ENCODE assay signal across 34 mouse cellular contexts in genomic region chr1:191109907-191110306, GRCm38 (mm10). TPM values are rescaled to one million over a fixed set of nuclear protein-coding genes. Genes with fewer than 3 reads are reported as not detected.
A peak's percentile ranks its signal among the peaks of the same experiment; 100 is the strongest.
DNase-seq lines count a peak whose midpoint lies in the region; ATAC-seq and TF ChIP-seq lines count a peak whose summit lies in the region.
"Had no signal": no experiment of that assay in that cellular context is flagged by ENCODE, and none has a peak within 500 bp of the region (broad histone marks: within the 10 kb centered on the region; RNA-seq: fewer than 3 reads in every experiment).

No protein-coding gene starts in this region.

- H3K36me3 ChIP-seq in CH12.LX (replicated peaks in 1 of 2; ENCODE audit: control insufficient read depth in 1 of 2, insufficient read depth in 1 of 2, low read length in 1 of 2) = peaks cover 16 to 40% of the 10 kb centered on the region in 2 experiments
- H3K36me3 ChIP-seq: G1E; hindbrain, embryonic 10.5 days; hindbrain, embryonic 13.5 days; intestine, embryonic 15.5 days had no signal

- no peaks in the 10 kb centered on the region for H3K9me3 ChIP-seq in CH12.LX (replicated peaks; ENCODE audit: low read length)
- H3K9me3 ChIP-seq: G1E; hindbrain, embryonic 10.5 days; hindbrain, embryonic 13.5 days; intestine, embryonic 15.5 days had no signal

- no peak for TF ChIP-seq RAD21 in CH12.LX (IDR thresholded peaks at IDR 0.05; ENCODE audit: low read depth, low read length)

- in situ Hi-C loops in CH12.LX (cut with MboI; ENCODE audit: low pct_ligation_motif_present, low pct_unique_long_range_greater_than_20kb, low sequenced_read_pairs) = loop anchor here (25.0 kb wide), 1 partner anchor 702 kb away; the partner anchor contains the start of gene Nek2

- intact Hi-C loops in left cerebral cortex, postnatal 36 days (cut with DNase I) = no loop called here

- TF ChIP-seq POLR2A in CH12.LX (IDR thresholded peaks at IDR 0.05; ENCODE audit: low read depth, low read length) = no peak
- no peak for TF ChIP-seq POLR2A in cortical plate, adult 2 months (IDR thresholded peaks at IDR 0.05; ENCODE audit: extremely low read depth, insufficient read depth, low read length)

- peaks cover 33 to 59% of the 10 kb centered on the region in 2 experiments for H3K4me1 ChIP-seq in CH12.LX (ENCODE audit: control insufficient read depth in 1 of 2, insufficient read depth in 2 of 2)
- H3K4me1 ChIP-seq in cortical plate, adult 2 months (ENCODE audit: control insufficient read depth, insufficient read depth, low read length) = no peaks in the 10 kb centered on the region
- H3K4me1 ChIP-seq: hindbrain, embryonic 13.5 days had no signal

- TF ChIP-seq CTCF in CH12.LX (conservative IDR thresholded peaks at IDR 0.05 in 1 of 2, IDR thresholded peaks at IDR 0.05 in 1 of 2; ENCODE audit: low read depth in 2 of 2, low read length in 2 of 2) = no peak
- TF ChIP-seq CTCF in cortical plate, adult 2 months (IDR thresholded peaks at IDR 0.05; ENCODE audit: extremely low read depth, insufficient read depth, low read length) = no peak

- H3K4me2 ChIP-seq in CH12.LX (ENCODE audit: insufficient read depth, low read depth, poor library complexity, severe bottlenecking) = no peak overlapping the region
- H3K4me2 ChIP-seq: heart, embryonic 11.5 days; hindbrain, embryonic 13.5 days; intestine, embryonic 15.5 days had no signal

- H3K4me3 ChIP-seq in CH12.LX (replicated peaks in 1 of 3; ENCODE audit: low read depth in 2 of 3, low read length in 2 of 3, poor library complexity in 1 of 3) = no peak overlapping the region
- no peak overlapping the region for H3K4me3 ChIP-seq in cortical plate, adult 2 months (ENCODE audit: insufficient read depth, low read length)
- H3K4me3 ChIP-seq: gastrocnemius, adult 2 months; hindbrain, embryonic 10.5 days; hindbrain, embryonic 13.5 days; intestine, embryonic 15.5 days had no signal

- H3K79me2 ChIP-seq in CH12.LX (replicated peaks; ENCODE audit: control insufficient read depth, extremely low read depth, insufficient read depth, poor library complexity, severe bottlenecking) = no peaks in the 10 kb centered on the region

- dilution Hi-C loops in CH12.LX (cut with MboI; ENCODE audit: extremely low pct_ligation_motif_present, extremely low pct_unique_long_range_greater_than_20kb, low sequenced_read_pairs) = no loop called here

- H3K9ac ChIP-seq in CH12.LX (ENCODE audit: insufficient read depth, low read depth) = no peak overlapping the region
- H3K9ac ChIP-seq: forebrain, postnatal 0 days; hindbrain, embryonic 13.5 days; intestine, embryonic 15.5 days had no signal

- ATAC-seq in megakaryocyte, adult 5-6 weeks (ENCODE audit: poor library complexity, severe bottlenecking) = 0 out of 2 replicates have a peak, but pooled peaks have one; percentile 8
- ATAC-seq: forebrain, embryonic 14.5 days; forebrain, postnatal 0 days; hindbrain, embryonic 16.5 days; intestine, embryonic 15.5 days; Patski had no signal

- peak; percentile 35; the same call in 1 of the 2 replicates for TF ChIP-seq EP300 in CH12.LX (IDR thresholded peaks at IDR 0.05; ENCODE audit: low read length)

- no peaks in the 10 kb centered on the region for H3K27me3 ChIP-seq in CH12.LX (replicated peaks)
- H3K27me3 ChIP-seq: hindbrain, embryonic 13.5 days; intestine, embryonic 15.5 days; Patski had no signal

- peak; percentile 51 for DNase-seq in A20 (ENCODE audit: low read depth, low spot score)
- no peak for DNase-seq in CH12.LX (ENCODE audit: extremely low read depth)
- DNase-seq in right cerebral cortex, postnatal 25 days = no peak
- no peak for DNase-seq in right cerebral cortex, postnatal 4 days
- no peak for DNase-seq in left cerebral cortex, postnatal 36 days (ENCODE audit: low spot score in 2 of 2)
- DNase-seq: adrenal gland, postnatal 10 days; adrenal gland, postnatal 36 days; cerebellum, adult 11-12 months; cerebellum, adult 8-10 months; cerebellum, postnatal 10 days; cerebellum, postnatal 36 days; forebrain, postnatal 0 days; gastrocnemius, adult 2 months; gastrocnemius, postnatal 14 days had no signal

- H3K27ac ChIP-seq in CH12.LX (ENCODE audit: insufficient read depth, low read depth) = peak overlapping the region; percentile 76; the same call in 1 of the 2 replicates
- H3K27ac ChIP-seq in cortical plate, adult 2 months (ENCODE audit: insufficient read depth, low read length) = 0 out of 2 replicates have a peak overlapping the region, but pooled peaks have one; percentile 33
- H3K27ac ChIP-seq: gastrocnemius, adult 2 months; hindbrain, embryonic 10.5 days; hindbrain, embryonic 13.5 days; intestine, embryonic 15.5 days had no signal

TF ChIP-seq in CH12.LX, 34 proteins besides CTCF, POLR2A, EP300 and RAD21 (continues in another document):
- TF ChIP-seq BHLHE40 (IDR thresholded peaks at IDR 0.05; ENCODE audit: low read depth, low read length) = peak; percentile 44; the same call in 1 of the 2 replicates
- no peak for TF ChIP-seq CHD1 (IDR thresholded peaks at IDR 0.05; ENCODE audit: low read depth, low read length)
- no peak for TF ChIP-seq USF1 (IDR thresholded peaks at IDR 0.05; ENCODE audit: low read depth, low read length)
- TF ChIP-seq USF2 (conservative IDR thresholded peaks at IDR 0.05; ENCODE audit: low read depth, low read length) = no peak
- no peak for TF ChIP-seq HCFC1 (IDR thresholded peaks at IDR 0.05; ENCODE audit: low read depth, low read length)
- no peak for TF ChIP-seq SIN3A (IDR thresholded peaks at IDR 0.05; ENCODE audit: low read length)
- no peak for TF ChIP-seq RCOR1 (conservative IDR thresholded peaks at IDR 0.05; ENCODE audit: low read depth, low read length)
- no peak for TF ChIP-seq PAX5 (IDR thresholded peaks at IDR 0.05; ENCODE audit: low read length)
- no peak for TF ChIP-seq ELF1 (IDR thresholded peaks at IDR 0.05; ENCODE audit: low read depth, low read length)
- TF ChIP-seq ZMIZ1 (IDR thresholded peaks at IDR 0.05; ENCODE audit: low read depth, low read length) = no peak
- no peak for TF ChIP-seq ZNF384 (IDR thresholded peaks at IDR 0.05; ENCODE audit: low read depth, low read length)
- TF ChIP-seq NELFE (IDR thresholded peaks at IDR 0.05; ENCODE audit: low read depth, low read length) = no peak
- TF ChIP-seq NRF1 (IDR thresholded peaks at IDR 0.05; ENCODE audit: low read depth, low read length) = no peak
- TF ChIP-seq IRF4 (IDR thresholded peaks at IDR 0.05; ENCODE audit: low read depth, low read length) = peak; percentile 26; the same call in 1 of the 2 replicates
- no peak for TF ChIP-seq MAX (IDR thresholded peaks at IDR 0.05; ENCODE audit: low read length)
- no peak for TF ChIP-seq ZKSCAN1 (IDR thresholded peaks at IDR 0.05; ENCODE audit: borderline replicate concordance, low read depth, low read length)
- no peak for TF ChIP-seq ZC3H11A (IDR thresholded peaks at IDR 0.05; ENCODE audit: low read depth, low read length)
- no peak for TF ChIP-seq E2F4 (IDR thresholded peaks at IDR 0.05; ENCODE audit: insufficient replicate concordance, low read depth, low read length)
- no peak for TF ChIP-seq MYC (IDR thresholded peaks at IDR 0.05; ENCODE audit: low read depth, low read length)
- no peak for TF ChIP-seq GABPA (IDR thresholded peaks at IDR 0.05; ENCODE audit: insufficient replicate concordance, low read depth, low read length)
- TF ChIP-seq TCF12 (IDR thresholded peaks at IDR 0.05; ENCODE audit: low read depth, low read length) = peak; percentile 43; the same call in 1 of the 2 replicates
- TF ChIP-seq KAT2A (IDR thresholded peaks at IDR 0.05; ENCODE audit: insufficient replicate concordance, low read length) = no peak
- no peak for TF ChIP-seq MAZ (IDR thresholded peaks at IDR 0.05; ENCODE audit: low read depth, low read length)
- no peak for TF ChIP-seq CHD2 (IDR thresholded peaks at IDR 0.05; ENCODE audit: low read length)
- TF ChIP-seq MEF2A (IDR thresholded peaks at IDR 0.05; ENCODE audit: borderline replicate concordance, low read depth, low read length) = no peak
- TF ChIP-seq SMC3 (IDR thresholded peaks at IDR 0.05; ENCODE audit: low read depth, low read length) = no peak
- TF ChIP-seq MXI1 (IDR thresholded peaks at IDR 0.05; ENCODE audit: low read depth, low read length) = no peak
- peak; percentile 58; the same call in 1 of the 2 replicates for TF ChIP-seq MAFK (IDR thresholded peaks at IDR 0.05; ENCODE audit: insufficient replicate concordance, low read length)
- TF ChIP-seq POLR2AphosphoS2 (IDR thresholded peaks at IDR 0.05; ENCODE audit: low read depth, low read length) = no peak

RNA-seq across cellular contexts. Expression of gene Batf3, which starts 12.3 kb away (rescaled TPM):
- total RNA-seq in CH12.LX (2012; rRNA removed) = 38.7 and 50.4 TPM in 2 replicates
- 33.0 and 44.7 TPM in 2 replicates for total RNA-seq in CH12.LX (2014; rRNA removed)
- polyA plus RNA-seq in CH12.LX (2012; ENCODE audit: insufficient read length, low read depth) = 42.5 and 48.1 TPM in 2 replicates
- 3.2 and 4.8 TPM in 2 replicates for polyA plus RNA-seq in cortical plate, adult 2 months (2012; rRNA removed)
- 5.2 and 11.7 TPM in 2 replicates for total RNA-seq in megakaryocyte, adult 5-6 weeks (2015)
- total RNA-seq in megakaryocyte, adult 5-6 weeks (2017) = 1.8 and 3.4 TPM in 2 replicates
- 1 to 10 TPM in 1 of 2 experiments, under 1 TPM in 1; 1.00 to 2.2 TPM for total RNA-seq in left cerebral cortex, postnatal 36 days (2021)

RNA-seq across cellular contexts. Expression of gene Nsl1, which starts 47.1 kb away (rescaled TPM):
- total RNA-seq in CH12.LX (2012; rRNA removed) (17.4 and 17.9 TPM in 2 replicates), CH12.LX (2014; rRNA removed) (24.9 and 27.1 TPM in 2 replicates)
- polyA plus RNA-seq in CH12.LX (2012; ENCODE audit: insufficient read length, low read depth) = 16.0 and 20.0 TPM in 2 replicates
- polyA plus RNA-seq in cortical plate, adult 2 months (2012; rRNA removed) = 0.52 and 0.61 TPM in 2 replicates
- 7.3 and 8.1 TPM in 2 replicates for total RNA-seq in megakaryocyte, adult 5-6 weeks (2015)
- total RNA-seq in megakaryocyte, adult 5-6 weeks (2017) = 19.7 and 22.0 TPM in 2 replicates
- under 1 TPM; 0.52 to 0.96 TPM for total RNA-seq in left cerebral cortex, postnatal 36 days (2021)

RNA-seq across cellular contexts. Expression of gene Tatdn3, which starts 47.2 kb away (rescaled TPM):
- total RNA-seq in CH12.LX (2012; rRNA removed) (12.9 TPM in 2 replicates), CH12.LX (2014; rRNA removed) (17.2 and 17.3 TPM in 2 replicates)
- 11.3 and 12.7 TPM in 2 replicates for polyA plus RNA-seq in CH12.LX (2012; ENCODE audit: insufficient read length, low read depth)
- 60.7 and 62.4 TPM in 2 replicates for polyA plus RNA-seq in cortical plate, adult 2 months (2012; rRNA removed)
- 20.0 and 24.7 TPM in 2 replicates for total RNA-seq in megakaryocyte, adult 5-6 weeks (2015)
- total RNA-seq in megakaryocyte, adult 5-6 weeks (2017) = 9.9 and 11.8 TPM in 2 replicates
- total RNA-seq in left cerebral cortex, postnatal 36 days (2021) = 10 to 100 TPM; 19.1 to 35.6 TPM

RNA-seq across cellular contexts. Expression of gene Fam71a, which starts 54.7 kb away (rescaled TPM):
- not detected in 2 replicates for total RNA-seq in CH12.LX (2012; rRNA removed)
- not detected in 2 replicates for total RNA-seq in CH12.LX (2014; rRNA removed)
- polyA plus RNA-seq in CH12.LX (2012; ENCODE audit: insufficient read length, low read depth) = not detected in 2 replicates
- not detected in 2 replicates for polyA plus RNA-seq in cortical plate, adult 2 months (2012; rRNA removed)
- 0.14 and 0.49 TPM in 2 replicates for total RNA-seq in megakaryocyte, adult 5-6 weeks (2015)
- 0.24 TPM in 1 of 2 replicates, not detected in the other for total RNA-seq in megakaryocyte, adult 5-6 weeks (2017)
- total RNA-seq in left cerebral cortex, postnatal 36 days (2021) = not detected
- total RNA-seq: adrenal gland, adult 18-20 months; adrenal gland, postnatal 10 days; adrenal gland, postnatal 36 days; forebrain, postnatal 0 days; gastrocnemius, adult 2 months; gastrocnemius, postnatal 14 days; gastrocnemius, postnatal 4 days; heart, adult 8-10 months; heart, postnatal 25 days had no signal
- polyA plus RNA-seq: embryonic facial prominence, embryonic 11.5 days; embryonic facial prominence, embryonic 14.5 days; forebrain, embryonic 11.5 days; forebrain, embryonic 14.5 days; forebrain, postnatal 0 days; frontal cortex, adult 2 months; G1E; heart, embryonic 11.5 days; heart, embryonic 14.5 days; heart, postnatal 0 days; hindbrain, embryonic 10.5 days; hindbrain, embryonic 13.5 days; hindbrain, embryonic 16.5 days; intestine, embryonic 15.5 days had no signal

Comparison
In these comparisons a context has a peak if more than half of its experiments do, and no peak if none do; other contexts are left out.
1. RNA of gene Nsl1, which starts 47.1 kb away (total RNA-seq): 17.4 to 27.1 TPM in CH12.LX and 7.3 to 22.0 TPM in megakaryocyte, adult 5-6 weeks; 0.52 to 0.96 TPM in left cerebral cortex, postnatal 36 days; every median in the first group is over 4 times any median in the second.